Mouse (Mus musculus) heart, embryonic 16.5 days (tissue): Measurements from ENCODE around the gene D11Wsu47e. TPM values are rescaled to one million over a fixed set of nuclear protein-coding genes. Genes with fewer than 3 reads are reported as not detected.

Experiments
- ATAC-seq: fragments of 200-750 bp; cut with Nextera tagmentation; replicated peaks from 2 replicates; pipeline ENCODE4 v1.8.0; 2017; ENCODE audit warnings: moderate number of reproducible peaks; ENCODE audit not compliant: insufficient read depth, low FRiP score; ENCODE audit errors: extremely low read depth
- H3K27ac ChIP-seq: fragments of 300-500 bp; sonication (generic); 2 replicates; pipeline ENCODE4 v1.5.1; 2014; ENCODE audit warnings: mild to moderate bottlenecking, low read length, control low read depth, moderate library complexity
- H3K27me3 ChIP-seq: fragments of 300-500 bp; sonication (generic); 2 replicates; pipeline ENCODE4 v1.6.1; 2014; ENCODE audit warnings: low read length, mixed read lengths; ENCODE audit not compliant: control insufficient read depth, insufficient read depth
- H3K36me3 ChIP-seq: fragments of 300-500 bp; sonication (generic); 2 replicates; pipeline ENCODE4 v1.6.1; 2014; ENCODE audit not compliant: control insufficient read depth, insufficient read depth
- H3K4me1 ChIP-seq: fragments of 300-500 bp; sonication (generic); 2 replicates; pipeline ENCODE4 v1.6.1; 2014; ENCODE audit warnings: low read length, mixed read lengths; ENCODE audit not compliant: control insufficient read depth, insufficient read depth
- H3K4me2 ChIP-seq: fragments of 300-500 bp; sonication (generic); 2 replicates; pipeline ENCODE4 v1.6.1; 2014; ENCODE audit warnings: low read depth, mild to moderate bottlenecking, control low read depth, low read length
- H3K4me3 ChIP-seq: fragments of 300-500 bp; sonication (generic); 2 replicates; pipeline ENCODE4 v1.5.1; 2014; ENCODE audit warnings: mild to moderate bottlenecking, control low read depth, low read length
- H3K9ac ChIP-seq: fragments of 300-500 bp; sonication (generic); 2 replicates; pipeline ENCODE4 v1.6.1; 2014; ENCODE audit warnings: low read length, control low read depth
- H3K9me3 ChIP-seq: fragments of 300-500 bp; sonication (generic); replicated peaks from 2 replicates; pipeline ENCODE4 v1.6.1; 2016; ENCODE audit warnings: low read length; ENCODE audit not compliant: control insufficient read depth
- WGBS: fragments of 180-500 bp; shearing (Covaris S2); extraction: QIAGEN DNeasy Blood & Tissue Kit; methylation state at CpG from one replicate; pipeline ENCODE4 v1.1.7; 2014; 5-methylcytosine and 5-hydroxymethylcytosine counted together
- polyA plus RNA-seq: library from polyadenylated mRNA; unstranded; fragments of >200 nt; fragmentation: Nextera tagmentation; extraction: Ambion mirVana; gene quantifications from 2 replicates; pipeline ENCODE4 v1.2.1, GENCODE M21; 2015

D11Wsu47e gene
- polyA plus RNA-seq, 1 experiment from 2014 or later, result 14.8 TPM

- Histone ChIP-seq H3K36me3 (peaks cover 35% of the 10 kb centered on the region), H3K4me3 (no peak overlapping the region), H3K27ac (peak overlapping the region; percentile 80), H3K4me1 (peaks cover 24% of the 10 kb centered on the region), H3K27me3 (no peaks in the 10 kb centered on the region), H3K4me2 (peak overlapping the region; percentile 38), H3K9me3 (no peaks in the 10 kb centered on the region), H3K9ac (peak overlapping the region; percentile 26; the same call in 1 of the 2 replicates)
- ATAC-seq, result no peak
- WGBS, result 57% methylated on average over 4 of the region's 4 CpGs
Observed at GRCm38 (mm10) chr11:113673614-113674013, 10.6 kb upstream of the D11Wsu47e start.

- H3K9me3 ChIP-seq, result no peaks in the 10 kb centered on the region
- H3K4me1 ChIP-seq, result peaks cover 26% of the 10 kb centered on the region
- ATAC-seq, result no peak
- H3K27ac ChIP-seq, result no peak overlapping the region
- WGBS, result 82% methylated on average over 5 of the region's 5 CpGs
- no peak overlapping the region for H3K4me3 ChIP-seq
- no peak overlapping the region for H3K9ac ChIP-seq
- H3K36me3 ChIP-seq, result peaks cover 33% of the 10 kb centered on the region
- no peaks in the 10 kb centered on the region for H3K27me3 ChIP-seq
- no peak overlapping the region for H3K4me2 ChIP-seq
Observed at GRCm38 (mm10) chr11:113674595-113674994, 9.6 kb upstream of the D11Wsu47e start.

DNA sequence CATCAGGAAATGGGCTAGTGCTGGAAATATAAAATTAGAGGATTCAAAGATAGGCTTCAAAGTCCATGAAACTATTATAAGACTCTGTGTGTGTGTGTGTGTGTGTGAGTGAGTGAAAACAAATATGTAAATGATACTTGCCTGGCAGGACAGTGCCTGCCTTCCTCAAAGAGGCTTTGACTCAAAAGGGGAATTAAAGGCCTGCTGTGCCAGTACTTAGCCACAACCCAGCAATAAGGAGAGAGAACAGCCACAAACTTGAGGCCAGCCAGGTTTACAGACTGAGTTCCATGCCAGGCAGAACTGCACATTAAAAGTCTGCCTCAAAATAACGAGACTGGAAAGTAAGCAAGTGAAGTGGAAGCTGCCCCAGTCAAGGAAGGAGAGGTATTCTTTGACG lies 7.4 kb upstream of the D11Wsu47e start:
- Histone ChIP-seq H3K27ac (no peak overlapping the region), H3K4me2 (no peak overlapping the region), H3K4me1 (peaks cover 36% of the 10 kb centered on the region), H3K4me3 (no peak overlapping the region), H3K9me3 (no peaks in the 10 kb centered on the region), H3K27me3 (no peaks in the 10 kb centered on the region), H3K9ac (no peak overlapping the region), H3K36me3 (peaks cover 33% of the 10 kb centered on the region)
- no peak for ATAC-seq
- 87% methylated on average over 2 of the region's 2 CpGs for WGBS

GRCm38 (mm10) chr11:113677378-113677777 lies 6.8 kb upstream of the D11Wsu47e start:
- H3K9ac ChIP-seq, result no peak overlapping the region
- no peak overlapping the region for H3K27ac ChIP-seq
- no peak overlapping the region for H3K4me2 ChIP-seq
- no peaks in the 10 kb centered on the region for H3K9me3 ChIP-seq
- H3K36me3 ChIP-seq, result peaks cover 30% of the 10 kb centered on the region
- no peak for ATAC-seq
- no peaks in the 10 kb centered on the region for H3K27me3 ChIP-seq
- WGBS, result 98% methylated on average over 2 of the region's 2 CpGs
- no peak overlapping the region for H3K4me3 ChIP-seq
- H3K4me1 ChIP-seq, result peaks cover 41% of the 10 kb centered on the region

DNA sequence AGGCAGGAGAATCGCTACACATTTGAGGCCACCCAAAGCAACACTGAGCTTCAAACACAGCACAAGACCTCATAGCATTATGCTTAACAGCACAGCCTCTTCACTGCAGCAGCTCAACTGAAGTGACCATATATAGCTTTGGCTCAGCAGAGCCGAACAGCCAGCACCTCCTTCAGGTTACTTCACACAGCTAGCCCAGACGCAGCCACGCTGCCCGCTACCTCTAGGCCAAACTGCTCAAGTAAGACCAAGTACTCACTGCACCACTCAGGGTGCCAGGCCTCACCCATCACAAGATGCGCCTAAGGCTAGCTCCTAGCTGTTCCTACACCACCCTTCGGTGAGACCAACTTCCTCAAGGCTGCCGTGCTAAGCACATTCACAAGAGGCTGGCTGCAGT lies 5.8 kb upstream of the D11Wsu47e start:
- Histone ChIP-seq H3K4me3 (no peak overlapping the region), H3K9me3 (no peaks in the 10 kb centered on the region), H3K9ac (peak overlapping the region; percentile 38), H3K4me2 (peak overlapping the region; percentile 34; the same call in 1 of the 2 replicates), H3K4me1 (peaks cover 42% of the 10 kb centered on the region), H3K27ac (peak overlapping the region; percentile 77), H3K27me3 (no peaks in the 10 kb centered on the region), H3K36me3 (peaks cover 25% of the 10 kb centered on the region)
- WGBS, result 51% methylated on average over 8 of the region's 8 CpGs
- no peak; the same call in 1 of the 2 replicates for ATAC-seq

- Histone ChIP-seq H3K4me2 (no peak overlapping the region), H3K36me3 (peaks cover 12% of the 10 kb centered on the region), H3K4me3 (no peak overlapping the region), H3K9me3 (no peaks in the 10 kb centered on the region), H3K9ac (no peak overlapping the region), H3K27me3 (no peaks in the 10 kb centered on the region), H3K4me1 (peaks cover 41% of the 10 kb centered on the region), H3K27ac (no peak overlapping the region)
- no peak for ATAC-seq
- 65% methylated on average over 2 of the region's 2 CpGs for WGBS
Observed at GRCm38 (mm10) chr11:113680954-113681353, 3.3 kb upstream of the D11Wsu47e start.

GRCm38 (mm10) chr11:113681979-113682378 lies 2.2 kb upstream of the D11Wsu47e start:
- Histone ChIP-seq H3K9ac (peak overlapping the region; percentile 85; the same call in 1 of the 2 replicates), H3K4me1 (peaks cover 47% of the 10 kb centered on the region), H3K4me3 (no peak overlapping the region), H3K27me3 (no peaks in the 10 kb centered on the region), H3K4me2 (peak overlapping the region; percentile 76), H3K27ac (no peak overlapping the region), H3K36me3 (peaks cover 2% of the 10 kb centered on the region), H3K9me3 (no peaks in the 10 kb centered on the region)
- ATAC-seq, result no peak

- peak overlapping the region; percentile 85 for H3K9ac ChIP-seq
- peaks cover 43% of the 10 kb centered on the region for H3K4me1 ChIP-seq
- WGBS, result 1% methylated on average over 38 of the region's 38 CpGs
- peak overlapping the region; percentile 74 for H3K4me3 ChIP-seq
- peaks cover 3% of the 10 kb centered on the region for H3K36me3 ChIP-seq
- H3K4me2 ChIP-seq, result peak overlapping the region; percentile 76
- peak; percentile 33 for ATAC-seq
- H3K27ac ChIP-seq, result peak overlapping the region; percentile 94
- no peaks in the 10 kb centered on the region for H3K27me3 ChIP-seq
- no peaks in the 10 kb centered on the region for H3K9me3 ChIP-seq
Observed at GRCm38 (mm10) chr11:113682897-113683626, 1.1 kb upstream of the D11Wsu47e start.

GRCm38 (mm10) chr11:113683627-113683956 lies 620 bp upstream of the D11Wsu47e start:
- Histone ChIP-seq H3K27ac (peak overlapping the region; percentile 94), H3K27me3 (no peaks in the 10 kb centered on the region), H3K4me1 (peaks cover 38% of the 10 kb centered on the region), H3K4me2 (peak overlapping the region; percentile 76), H3K9ac (peak overlapping the region; percentile 85), H3K36me3 (peaks cover 8% of the 10 kb centered on the region), H3K9me3 (no peaks in the 10 kb centered on the region), H3K4me3 (peak overlapping the region; percentile 74)
- peak; percentile 58 for ATAC-seq
- WGBS, result under 1% methylated on average over 32 of the region's 38 CpGs
